Mouse (Mus musculus): Measurements from ENCODE around the gene Rapgef2.

DNA sequence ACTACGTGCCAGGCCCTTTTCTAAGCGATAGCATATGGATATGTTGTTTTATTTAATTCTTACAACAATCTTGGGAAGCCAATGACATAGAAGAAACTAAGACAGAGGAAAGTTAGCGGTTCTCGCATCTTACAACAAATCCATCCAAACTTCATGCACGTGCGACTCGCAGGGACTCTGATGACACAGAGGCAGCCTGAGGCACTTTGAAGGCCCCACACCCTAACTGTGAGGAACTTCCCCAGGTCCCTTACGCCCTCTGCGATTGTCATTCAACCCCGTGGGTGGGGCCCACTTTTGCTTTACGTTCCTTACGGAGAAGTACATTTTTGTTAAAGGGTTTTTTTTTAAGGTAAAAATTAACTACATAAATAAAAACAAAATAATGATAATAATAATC lies 166.3 kb downstream of the Rapgef2 start:
- TF ChIP-seq CTCF (IDR thresholded peaks at IDR 0.05; ENCODE audit: borderline replicate concordance, control insufficient read depth, extremely low read depth, insufficient read depth, low read length, poor library complexity) (no peak), POLR2A (IDR thresholded peaks at IDR 0.05; ENCODE audit: control insufficient read depth, extremely low read depth, insufficient read depth, low read length, poor library complexity) (no peak)

Measured in thymus, adult 2 months (tissue).